Mouse (Mus musculus): ENCODE results near the gene Casp6. TPM values are rescaled to one million over a fixed set of nuclear protein-coding genes. Genes with fewer than 3 reads are reported as not detected.

Casp6 gene
- polyA plus RNA-seq, 1 experiment from 2014 or later, result 87.4 TPM

GRCm38 (mm10) chr3:129892003-129892402 lies 9.2 kb upstream of the Casp6 start:
- ATAC-seq (ENCODE audit: borderline replicate concordance, extremely low read depth, low FRiP score, low TSS enrichment), result no peak
- 76% methylated on average over 5 of the region's 5 CpGs for WGBS

GRCm38 (mm10) chr3:129893143-129893542 lies 8.1 kb upstream of the Casp6 start:
- Histone ChIP-seq H3K4me3 (no peak overlapping the region), H3K27ac (no peak overlapping the region), H3K4me2 (no peak overlapping the region), H3K27me3 (no peaks in the 10 kb centered on the region), H3K4me1 (no peaks in the 10 kb centered on the region), H3K9me3 (no peaks in the 10 kb centered on the region), H3K36me3 (peaks cover 12% of the 10 kb centered on the region; the same call in 1 of the 2 replicates), H3K9ac (no peak overlapping the region)
- WGBS, result 94% methylated on average over 3 of the region's 3 CpGs
- ATAC-seq (ENCODE audit: borderline replicate concordance, extremely low read depth, low FRiP score, low TSS enrichment), result no peak

More at GRCm38 (mm10) chr3:129892003-129892402, 9.2 kb upstream of the Casp6 start:
- Histone ChIP-seq H3K27me3 (no peaks in the 10 kb centered on the region), H3K36me3 (peaks cover 12% of the 10 kb centered on the region; the same call in 1 of the 2 replicates), H3K9me3 (no peaks in the 10 kb centered on the region), H3K4me2 (no peak overlapping the region), H3K4me1 (no peaks in the 10 kb centered on the region), H3K27ac (no peak overlapping the region), H3K9ac (no peak overlapping the region), H3K4me3 (no peak overlapping the region)

GRCm38 (mm10) chr3:129896591-129896990 lies 4.6 kb upstream of the Casp6 start:
- WGBS, result 33% methylated on average over 6 of the region's 6 CpGs
- Histone ChIP-seq H3K4me3 (no peak overlapping the region), H3K4me1 (0 out of 2 replicates have a peak, but pooled peaks cover 2% of the 10 kb centered on the region), H3K9ac (no peak overlapping the region), H3K27me3 (no peaks in the 10 kb centered on the region), H3K9me3 (no peaks in the 10 kb centered on the region), H3K4me2 (no peak overlapping the region), H3K36me3 (0 out of 2 replicates have a peak, but pooled peaks cover 8% of the 10 kb centered on the region), H3K27ac (no peak overlapping the region)
- no peak for ATAC-seq (ENCODE audit: borderline replicate concordance, extremely low read depth, low FRiP score, low TSS enrichment)

GRCm38 (mm10) chr3:129898886-129899285 lies 2.3 kb upstream of the Casp6 start:
- Histone ChIP-seq H3K27ac (no peak overlapping the region), H3K9me3 (no peaks in the 10 kb centered on the region), H3K27me3 (no peaks in the 10 kb centered on the region), H3K4me1 (peaks cover 15% of the 10 kb centered on the region), H3K36me3 (no peaks in the 10 kb centered on the region), H3K4me2 (no peak overlapping the region), H3K4me3 (no peak overlapping the region), H3K9ac (no peak overlapping the region)
- 65% methylated on average over 4 of the region's 4 CpGs for WGBS
- no peak for ATAC-seq (ENCODE audit: borderline replicate concordance, extremely low read depth, low FRiP score, low TSS enrichment)

- no peak for ATAC-seq (ENCODE audit: borderline replicate concordance, extremely low read depth, low FRiP score, low TSS enrichment)
- no peaks in the 10 kb centered on the region for H3K27me3 ChIP-seq
- no peak overlapping the region for H3K4me3 ChIP-seq
- no peak overlapping the region for H3K9ac ChIP-seq
- no peaks in the 10 kb centered on the region for H3K9me3 ChIP-seq
- peaks cover 15% of the 10 kb centered on the region for H3K4me1 ChIP-seq
- no peak overlapping the region for H3K4me2 ChIP-seq
- H3K27ac ChIP-seq, result no peak overlapping the region
- 0 out of 2 replicates have a peak, but pooled peaks cover 4% of the 10 kb centered on the region for H3K36me3 ChIP-seq
- 84% methylated on average over 3 of the region's 3 CpGs for WGBS
These were observed 2.1 kb downstream of the Casp6 start for GRCm38 (mm10) chr3:129903369-129903768.

- no peaks in the 10 kb centered on the region for H3K9me3 ChIP-seq
- no peak overlapping the region for H3K27ac ChIP-seq
- peaks cover 7% of the 10 kb centered on the region; the same call in 1 of the 2 replicates for H3K36me3 ChIP-seq
- no peak overlapping the region for H3K9ac ChIP-seq
- H3K4me3 ChIP-seq, result no peak overlapping the region
- no peaks in the 10 kb centered on the region for H3K27me3 ChIP-seq
- 78% methylated on average over 8 of the region's 8 CpGs for WGBS
- ATAC-seq (ENCODE audit: borderline replicate concordance, extremely low read depth, low FRiP score, low TSS enrichment), result no peak
- peaks cover 15% of the 10 kb centered on the region for H3K4me1 ChIP-seq
- no peak overlapping the region for H3K4me2 ChIP-seq
These were observed 2.6 kb downstream of the Casp6 start for GRCm38 (mm10) chr3:129903866-129904265.

- H3K27ac ChIP-seq, result no peak overlapping the region
- no peaks in the 10 kb centered on the region for H3K27me3 ChIP-seq
- H3K9ac ChIP-seq, result no peak overlapping the region
- WGBS, result 72% methylated on average over 7 of the region's 7 CpGs
- H3K4me1 ChIP-seq, result peaks cover 15% of the 10 kb centered on the region
- no peak for ATAC-seq (ENCODE audit: borderline replicate concordance, extremely low read depth, low FRiP score, low TSS enrichment)
- peaks cover 14% of the 10 kb centered on the region for H3K36me3 ChIP-seq
- H3K4me2 ChIP-seq, result no peak overlapping the region
- no peak overlapping the region for H3K4me3 ChIP-seq
- no peaks in the 10 kb centered on the region for H3K9me3 ChIP-seq
These were observed 3.3 kb downstream of the Casp6 start for GRCm38 (mm10) chr3:129904381-129905132.

GRCm38 (mm10) chr3:129912025-129912424 lies 10.8 kb downstream of the Casp6 start:
- Histone ChIP-seq H3K27ac (no peak overlapping the region), H3K9me3 (no peaks in the 10 kb centered on the region), H3K9ac (no peak overlapping the region), H3K4me1 (no peaks in the 10 kb centered on the region), H3K27me3 (no peaks in the 10 kb centered on the region), H3K36me3 (peaks cover 50% of the 10 kb centered on the region), H3K4me2 (no peak overlapping the region), H3K4me3 (no peak overlapping the region)
- WGBS, result 89% methylated on average over 14 of the region's 14 CpGs
- ATAC-seq (ENCODE audit: borderline replicate concordance, extremely low read depth, low FRiP score, low TSS enrichment), result no peak

- no peak for ATAC-seq (ENCODE audit: borderline replicate concordance, extremely low read depth, low FRiP score, low TSS enrichment)
- Histone ChIP-seq H3K9me3 (no peaks in the 10 kb centered on the region), H3K27ac (no peak overlapping the region), H3K27me3 (no peaks in the 10 kb centered on the region), H3K36me3 (peaks cover 50% of the 10 kb centered on the region), H3K4me3 (no peak overlapping the region), H3K4me1 (no peaks in the 10 kb centered on the region), H3K9ac (no peak overlapping the region), H3K4me2 (no peak overlapping the region)
- 93% methylated on average over 13 of the region's 13 CpGs for whole genome bisulfite sequencing
These were observed 12.0 kb downstream of the Casp6 start for GRCm38 (mm10) chr3:129913241-129913640.

- peaks cover 22% of the 10 kb centered on the region for H3K36me3 ChIP-seq
- ATAC-seq (ENCODE audit: borderline replicate concordance, extremely low read depth, low FRiP score, low TSS enrichment), result no peak
- no peaks in the 10 kb centered on the region for H3K9me3 ChIP-seq
- H3K4me1 ChIP-seq, result no peaks in the 10 kb centered on the region
- H3K27ac ChIP-seq, result no peak overlapping the region
- no peak overlapping the region for H3K9ac ChIP-seq
- H3K4me3 ChIP-seq, result no peak overlapping the region
- no peak overlapping the region for H3K4me2 ChIP-seq
- H3K27me3 ChIP-seq, result no peaks in the 10 kb centered on the region
- 75% methylated on average over 3 of the region's 3 CpGs for WGBS
These were observed 16.2 kb downstream of the Casp6 start for GRCm38 (mm10) chr3:129917424-129917823.

GRCm38 (mm10) chr3:129918434-129918833 lies 17.2 kb downstream of the Casp6 start:
- H3K4me2 ChIP-seq, result no peak overlapping the region
- H3K9me3 ChIP-seq, result no peaks in the 10 kb centered on the region
- no peak overlapping the region for H3K27ac ChIP-seq
- H3K27me3 ChIP-seq, result no peaks in the 10 kb centered on the region
- peaks cover 14% of the 10 kb centered on the region for H3K36me3 ChIP-seq
- H3K4me1 ChIP-seq, result no peaks in the 10 kb centered on the region
- WGBS, result 13% methylated on average over 13 of the region's 13 CpGs
- ATAC-seq (ENCODE audit: borderline replicate concordance, extremely low read depth, low FRiP score, low TSS enrichment), result no peak
- no peak overlapping the region for H3K4me3 ChIP-seq
- H3K9ac ChIP-seq, result no peak overlapping the region

- no peaks in the 10 kb centered on the region for H3K36me3 ChIP-seq
- no peak for ATAC-seq (ENCODE audit: borderline replicate concordance, extremely low read depth, low FRiP score, low TSS enrichment)
- no peak overlapping the region for H3K4me3 ChIP-seq
- WGBS, result 84% methylated on average over 7 of the region's 7 CpGs
- no peak overlapping the region for H3K27ac ChIP-seq
- H3K9me3 ChIP-seq, result no peaks in the 10 kb centered on the region
- no peaks in the 10 kb centered on the region for H3K4me1 ChIP-seq
- H3K27me3 ChIP-seq, result no peaks in the 10 kb centered on the region
- no peak overlapping the region for H3K9ac ChIP-seq
- no peak overlapping the region for H3K4me2 ChIP-seq
These were observed 22.4 kb downstream of the Casp6 start for GRCm38 (mm10) chr3:129923581-129923980.

Data from lung, embryonic 15.5 days (tissue).